Mouse (Mus musculus) neural tube, embryonic 13.5 days (tissue): Measurements from ENCODE around the gene Fdx1. TPM values are rescaled to one million over a fixed set of nuclear protein-coding genes. Genes with fewer than 3 reads are reported as not detected.

Experiments
- ATAC-seq: fragments of 200-750 bp; cut with Nextera tagmentation; 2 replicates; pipeline ENCODE4 v1.8.0; 2017; ENCODE audit warnings: low read depth, mild to moderate bottlenecking, moderate TSS enrichment, moderate library complexity
- H3K27ac ChIP-seq: fragments of 300-500 bp; sonication (generic); replicated peaks from 2 replicates; pipeline ENCODE4 v1.5.1; 2015; ENCODE audit warnings: moderate library complexity, mild to moderate bottlenecking, inconsistent platforms
- H3K27me3 ChIP-seq: fragments of 300-500 bp; sonication (generic); 2 replicates; pipeline ENCODE4 v1.6.1; 2015; ENCODE audit warnings: mild to moderate bottlenecking, inconsistent platforms
- H3K36me3 ChIP-seq: fragments of 300-500 bp; sonication (generic); 2 replicates; pipeline ENCODE4 v1.6.1; 2015; ENCODE audit warnings: mild to moderate bottlenecking, inconsistent platforms
- H3K4me1 ChIP-seq: fragments of 300-500 bp; sonication (generic); replicated peaks from 2 replicates; pipeline ENCODE4 v1.6.1; 2015; ENCODE audit warnings: inconsistent platforms
- H3K4me2 ChIP-seq: fragments of 300-500 bp; sonication (generic); 2 replicates; pipeline ENCODE4 v1.6.1; 2015; ENCODE audit warnings: inconsistent platforms, mild to moderate bottlenecking, moderate library complexity
- H3K4me3 ChIP-seq: fragments of 300-500 bp; sonication (generic); 2 replicates; pipeline ENCODE4 v1.5.1; 2015; ENCODE audit warnings: mild to moderate bottlenecking, inconsistent platforms
- H3K9ac ChIP-seq: fragments of 300-500 bp; sonication (generic); 2 replicates; pipeline ENCODE4 v1.6.1; 2015; ENCODE audit warnings: moderate library complexity, mild to moderate bottlenecking, inconsistent platforms
- H3K9me3 ChIP-seq: fragments of 300-500 bp; sonication (generic); 2 replicates; pipeline ENCODE4 v1.6.1; 2016; ENCODE audit warnings: inconsistent platforms
- WGBS: fragments of 180-500 bp; shearing (Covaris S2); methylation state at CpG from one replicate; pipeline ENCODE4 v1.1.7; 2015; 5-methylcytosine and 5-hydroxymethylcytosine counted together
- polyA plus RNA-seq: library from polyadenylated mRNA; unstranded; fragments of >200 nt; fragmentation: Nextera tagmentation; extraction: Ambion mirVana; gene quantifications from 2 replicates; pipeline ENCODE4 v1.2.1, GENCODE M21; 2015

The Fdx1 gene
- polyA plus RNA-seq, 1 experiment from 2014 or later = 43.9 TPM

DNA sequence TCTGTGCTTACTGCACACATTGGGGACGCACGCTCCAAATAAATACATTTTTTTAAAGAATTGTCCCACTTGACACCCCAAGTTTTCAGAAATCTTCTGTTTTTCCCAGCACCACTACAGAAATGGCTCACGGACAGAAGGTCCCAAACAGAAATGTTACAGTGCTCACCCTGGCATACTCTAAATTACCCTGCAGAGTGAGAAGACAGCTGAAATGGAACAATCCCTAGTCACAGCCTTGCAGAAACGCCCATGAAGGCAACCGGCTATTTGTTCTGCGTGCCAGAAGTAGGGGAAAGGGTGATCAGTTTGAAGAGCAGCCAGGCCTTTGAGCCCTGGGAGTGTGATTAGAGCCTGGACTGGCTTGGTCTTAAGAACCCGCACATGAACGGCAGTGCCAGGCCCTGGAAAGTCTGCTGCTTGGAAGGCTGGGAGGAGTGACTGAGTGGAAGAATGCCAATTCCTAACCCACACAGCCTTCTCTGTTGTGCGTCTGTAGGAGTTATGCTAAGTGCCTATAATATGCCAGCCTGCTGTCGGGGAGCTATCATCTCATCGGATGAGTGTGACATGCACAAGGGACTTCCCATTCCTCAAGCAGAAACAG lies 22.2 kb upstream of the Fdx1 start:
- WGBS = 79% methylated on average over 11 of the region's 11 CpGs

DNA sequence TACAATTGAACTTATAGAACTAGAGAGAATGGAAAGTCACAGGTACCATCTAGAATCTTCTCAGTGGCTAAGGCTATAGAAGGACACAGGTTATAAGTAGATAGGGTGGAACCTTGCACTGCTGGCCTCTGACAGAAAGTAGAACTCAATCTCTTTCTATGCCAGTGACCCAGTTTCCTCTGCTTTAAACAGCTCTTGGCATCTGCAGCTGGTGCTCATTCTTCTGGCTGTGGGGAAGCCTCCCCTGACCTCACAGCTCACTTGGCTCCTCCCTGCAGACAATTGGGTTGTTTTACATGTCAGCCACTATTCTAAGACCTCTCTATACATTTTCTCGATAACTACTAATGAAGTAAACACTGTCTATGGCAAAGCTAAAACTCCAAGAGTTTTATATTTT lies 17.8 kb upstream of the Fdx1 start:
- no peaks in the 10 kb centered on the region for H3K9me3 ChIP-seq
- ATAC-seq = no peak
- H3K27me3 ChIP-seq = no peaks in the 10 kb centered on the region
- WGBS = 84% methylated on average over 1 of the region's 1 CpGs
- H3K36me3 ChIP-seq = no peaks in the 10 kb centered on the region
- no peak overlapping the region for H3K9ac ChIP-seq
- H3K4me3 ChIP-seq = no peak overlapping the region
- no peak overlapping the region for H3K27ac ChIP-seq
- H3K4me1 ChIP-seq = no peaks in the 10 kb centered on the region
- no peak overlapping the region for H3K4me2 ChIP-seq

More for the DNA sequence above, 22.2 kb upstream of the Fdx1 start:
- ATAC-seq = no peak
- Histone ChIP-seq H3K4me3 (no peak overlapping the region), H3K9me3 (no peaks in the 10 kb centered on the region), H3K27me3 (no peaks in the 10 kb centered on the region), H3K4me1 (no peaks in the 10 kb centered on the region), H3K9ac (no peak overlapping the region), H3K27ac (no peak overlapping the region), H3K4me2 (no peak overlapping the region), H3K36me3 (no peaks in the 10 kb centered on the region)

DNA sequence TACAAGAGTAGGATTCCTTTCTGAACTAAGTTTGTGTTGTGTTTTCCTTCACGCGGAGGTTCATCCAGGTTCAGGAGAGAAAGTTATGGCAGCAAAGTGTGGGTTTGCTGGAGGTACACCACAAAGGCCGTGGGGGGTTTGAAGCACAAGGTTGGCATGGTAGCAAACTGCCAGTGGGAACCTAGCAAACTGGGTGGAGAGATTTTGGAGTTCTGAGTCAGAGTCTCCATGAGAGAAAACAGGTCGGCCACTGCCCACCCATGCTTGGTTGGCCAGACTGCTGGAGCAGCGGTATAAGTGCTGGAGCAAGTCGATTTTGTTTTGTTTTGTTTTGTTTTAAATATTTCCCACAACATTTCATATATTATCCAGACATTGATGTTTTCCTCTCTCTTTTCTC lies 15.9 kb upstream of the Fdx1 start:
- Histone ChIP-seq H3K4me2 (no peak overlapping the region), H3K9me3 (no peaks in the 10 kb centered on the region), H3K9ac (no peak overlapping the region), H3K4me3 (no peak overlapping the region), H3K27ac (no peak overlapping the region), H3K36me3 (no peaks in the 10 kb centered on the region), H3K4me1 (no peaks in the 10 kb centered on the region), H3K27me3 (no peaks in the 10 kb centered on the region)
- 94% methylated on average over 6 of the region's 6 CpGs for WGBS
- ATAC-seq = no peak

DNA sequence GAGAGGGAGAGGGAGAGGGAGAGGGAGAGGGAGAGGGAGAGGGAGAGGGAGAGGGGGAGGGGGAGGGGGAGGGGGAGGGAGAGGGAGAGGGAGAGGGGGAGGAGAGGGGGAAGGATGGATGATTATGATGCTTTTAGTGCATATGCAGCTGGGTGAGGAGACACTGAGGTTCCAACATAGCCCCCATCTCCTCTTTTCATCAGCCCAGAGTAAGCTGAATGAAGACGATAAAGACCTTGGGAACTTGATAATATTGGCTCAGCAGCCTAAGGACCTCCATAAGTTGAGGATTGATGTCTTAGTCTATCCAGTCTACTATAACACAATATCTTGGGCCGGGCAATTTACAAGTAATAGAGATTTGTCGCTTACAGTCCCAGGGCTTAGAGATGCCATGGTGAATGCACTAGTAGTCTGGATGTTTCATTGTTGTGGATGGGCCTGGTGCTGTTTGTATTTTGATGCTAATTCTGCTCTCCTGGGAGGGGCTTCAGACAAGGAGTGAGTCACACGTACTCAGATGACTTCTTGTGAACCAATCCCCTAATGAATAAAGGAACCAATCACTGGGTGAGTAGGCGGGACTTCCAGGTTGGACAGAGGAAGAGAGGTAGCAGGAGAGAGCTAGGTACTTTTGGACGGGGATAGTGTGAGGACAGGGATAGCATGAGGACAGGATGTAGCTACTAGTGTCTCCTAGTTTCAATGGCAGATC lies 15.3 kb upstream of the Fdx1 start:
- no peak for ATAC-seq

DNA sequence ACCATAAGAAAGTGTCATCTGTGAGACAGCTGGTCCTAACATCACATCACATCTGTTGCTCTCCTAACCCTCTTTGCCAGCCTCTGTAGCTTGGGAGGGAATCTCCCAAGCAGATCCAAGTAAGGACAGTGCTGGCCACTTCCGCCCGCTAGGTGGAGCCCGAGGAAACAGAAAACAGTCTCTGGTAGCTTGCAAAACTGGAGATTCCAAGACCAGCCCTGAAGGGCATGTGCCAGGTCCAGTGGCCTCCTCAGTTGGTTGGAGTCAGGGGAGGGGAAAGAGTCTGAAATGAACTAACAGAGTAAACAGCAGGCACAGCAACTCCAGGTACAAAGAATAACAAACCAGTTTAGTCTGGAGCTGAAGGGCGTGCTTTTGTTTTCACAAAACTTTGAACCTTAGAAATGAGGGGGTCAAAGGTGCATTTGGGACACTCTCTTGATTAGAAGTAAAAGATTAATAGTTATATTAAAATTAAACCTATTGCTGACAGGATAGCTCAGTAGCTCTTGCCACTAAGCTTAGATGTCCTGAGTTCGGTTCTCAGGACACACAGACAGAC lies 14.2 kb upstream of the Fdx1 start:
- H3K36me3 ChIP-seq = no peaks in the 10 kb centered on the region
- H3K27me3 ChIP-seq = no peaks in the 10 kb centered on the region
- no peak overlapping the region for H3K27ac ChIP-seq
- H3K4me1 ChIP-seq = no peaks in the 10 kb centered on the region
- H3K4me2 ChIP-seq = no peak overlapping the region
- H3K9me3 ChIP-seq = no peaks in the 10 kb centered on the region
- H3K9ac ChIP-seq = no peak overlapping the region
- 44% methylated on average over 5 of the region's 5 CpGs for WGBS
- peak; percentile 74; the same call in 1 of the 2 replicates for ATAC-seq
- H3K4me3 ChIP-seq = no peak overlapping the region

More for the DNA sequence above, 15.3 kb upstream of the Fdx1 start:
- WGBS = 86% methylated on average over 6 of the region's 6 CpGs
- H3K36me3 ChIP-seq = no peaks in the 10 kb centered on the region
- H3K9me3 ChIP-seq = no peaks in the 10 kb centered on the region
- H3K4me1 ChIP-seq = no peaks in the 10 kb centered on the region
- no peak overlapping the region for H3K27ac ChIP-seq
- H3K27me3 ChIP-seq = no peaks in the 10 kb centered on the region
- no peak overlapping the region for H3K9ac ChIP-seq
- H3K4me3 ChIP-seq = no peak overlapping the region
- H3K4me2 ChIP-seq = no peak overlapping the region

DNA sequence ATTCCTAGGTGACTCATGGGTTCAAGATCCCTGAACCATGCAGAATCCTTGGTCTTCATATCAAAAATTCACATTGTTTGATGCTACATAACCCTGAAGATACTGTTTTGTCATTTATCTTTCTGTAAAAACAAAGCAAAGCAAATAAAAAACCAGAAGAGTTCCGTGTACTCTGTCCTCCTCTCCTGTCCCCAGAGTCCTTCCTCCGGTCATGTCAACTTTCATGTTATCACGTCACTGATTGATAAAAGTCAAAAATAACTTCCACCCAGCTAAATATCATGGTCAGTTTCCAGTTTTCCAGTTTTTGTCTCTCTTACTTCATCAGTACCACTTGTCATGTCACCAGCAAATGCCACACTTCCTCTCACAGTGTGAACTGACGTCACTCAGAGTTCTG lies 11.5 kb upstream of the Fdx1 start:
- Histone ChIP-seq H3K9me3 (no peaks in the 10 kb centered on the region), H3K9ac (no peak overlapping the region), H3K27ac (no peak overlapping the region), H3K27me3 (no peaks in the 10 kb centered on the region), H3K4me2 (no peak overlapping the region), H3K36me3 (no peaks in the 10 kb centered on the region), H3K4me1 (no peaks in the 10 kb centered on the region), H3K4me3 (no peak overlapping the region)
- ATAC-seq = no peak
- 82% methylated on average over 4 of the region's 4 CpGs for WGBS

DNA sequence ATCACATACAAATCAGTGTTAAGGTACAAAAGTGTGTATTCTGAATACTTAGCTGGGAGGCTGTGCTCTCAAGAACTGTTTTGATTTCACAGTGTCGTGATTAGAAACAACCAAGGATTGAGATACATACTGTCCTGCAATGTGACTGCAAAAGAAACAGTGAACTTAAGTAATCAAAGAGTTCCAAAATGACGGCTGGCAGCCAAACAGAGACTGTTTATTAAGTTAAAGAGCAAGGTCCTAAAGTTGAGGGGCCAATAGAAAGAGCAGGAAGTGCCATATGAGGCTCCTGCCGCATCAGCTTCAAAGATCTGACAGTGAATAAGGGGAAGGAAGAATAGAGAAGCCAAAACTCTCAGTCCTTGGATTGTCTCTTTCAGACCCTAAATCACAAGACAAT lies 10.5 kb upstream of the Fdx1 start:
- H3K4me2 ChIP-seq = no peak overlapping the region
- 54% methylated on average over 3 of the region's 3 CpGs for WGBS
- H3K27me3 ChIP-seq = no peaks in the 10 kb centered on the region
- no peak for ATAC-seq
- H3K27ac ChIP-seq = no peak overlapping the region
- no peaks in the 10 kb centered on the region for H3K9me3 ChIP-seq
- no peak overlapping the region for H3K4me3 ChIP-seq
- no peak overlapping the region for H3K9ac ChIP-seq
- H3K36me3 ChIP-seq = no peaks in the 10 kb centered on the region
- no peaks in the 10 kb centered on the region for H3K4me1 ChIP-seq

DNA sequence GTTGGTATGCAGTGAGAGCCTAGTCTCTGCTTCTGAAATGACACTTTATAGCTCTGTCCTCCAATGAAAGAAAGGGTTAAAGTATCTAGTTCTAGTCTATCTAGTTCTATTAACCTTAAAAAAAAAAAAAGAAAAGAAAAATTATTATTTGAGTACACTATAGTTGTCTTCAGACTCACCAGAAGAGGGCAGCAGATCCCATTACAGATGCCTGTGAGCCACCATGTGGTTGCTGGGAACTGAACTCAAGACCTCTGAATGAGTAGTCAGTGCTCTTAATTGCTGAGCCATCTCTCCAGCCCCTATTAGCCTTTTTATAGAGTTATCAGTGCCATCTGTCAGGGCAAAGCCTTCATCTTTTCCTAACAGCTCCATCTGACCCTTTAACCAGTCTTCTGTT lies 3.0 kb upstream of the Fdx1 start:
- Histone ChIP-seq H3K9ac (no peak overlapping the region), H3K9me3 (0 out of 2 replicates have a peak, but pooled peaks cover 3% of the 10 kb centered on the region), H3K36me3 (no peaks in the 10 kb centered on the region), H3K4me1 (peaks cover 17% of the 10 kb centered on the region), H3K4me3 (no peak overlapping the region), H3K27me3 (no peaks in the 10 kb centered on the region), H3K27ac (no peak overlapping the region), H3K4me2 (no peak overlapping the region)
- no peak for ATAC-seq

DNA sequence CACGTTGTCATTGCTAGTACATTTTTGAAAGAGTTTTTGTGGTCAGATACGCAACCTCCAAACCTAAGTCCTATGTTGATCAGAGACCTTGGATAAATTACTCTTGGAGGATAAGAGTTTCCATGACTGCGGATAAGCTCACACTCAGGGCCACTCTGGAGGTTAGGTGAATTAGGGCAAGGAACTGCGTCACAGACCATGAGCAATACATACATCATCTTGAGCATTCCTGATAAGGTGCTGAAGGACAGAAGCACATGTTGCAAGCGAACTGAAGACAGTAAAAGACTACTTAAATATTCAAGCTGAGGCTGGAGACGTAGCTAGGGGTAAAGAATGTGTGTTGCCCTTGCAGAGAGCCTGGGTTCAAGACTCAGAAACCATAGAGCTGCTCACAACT lies 754 bp upstream of the Fdx1 start:
- Histone ChIP-seq H3K9me3 (0 out of 2 replicates have a peak, but pooled peaks cover 3% of the 10 kb centered on the region), H3K4me2 (no peak overlapping the region), H3K27ac (no peak overlapping the region), H3K4me3 (no peak overlapping the region), H3K27me3 (no peaks in the 10 kb centered on the region), H3K36me3 (no peaks in the 10 kb centered on the region), H3K4me1 (peaks cover 28% of the 10 kb centered on the region), H3K9ac (no peak overlapping the region)
- WGBS = 74% methylated on average over 6 of the region's 6 CpGs
- no peak for ATAC-seq

DNA sequence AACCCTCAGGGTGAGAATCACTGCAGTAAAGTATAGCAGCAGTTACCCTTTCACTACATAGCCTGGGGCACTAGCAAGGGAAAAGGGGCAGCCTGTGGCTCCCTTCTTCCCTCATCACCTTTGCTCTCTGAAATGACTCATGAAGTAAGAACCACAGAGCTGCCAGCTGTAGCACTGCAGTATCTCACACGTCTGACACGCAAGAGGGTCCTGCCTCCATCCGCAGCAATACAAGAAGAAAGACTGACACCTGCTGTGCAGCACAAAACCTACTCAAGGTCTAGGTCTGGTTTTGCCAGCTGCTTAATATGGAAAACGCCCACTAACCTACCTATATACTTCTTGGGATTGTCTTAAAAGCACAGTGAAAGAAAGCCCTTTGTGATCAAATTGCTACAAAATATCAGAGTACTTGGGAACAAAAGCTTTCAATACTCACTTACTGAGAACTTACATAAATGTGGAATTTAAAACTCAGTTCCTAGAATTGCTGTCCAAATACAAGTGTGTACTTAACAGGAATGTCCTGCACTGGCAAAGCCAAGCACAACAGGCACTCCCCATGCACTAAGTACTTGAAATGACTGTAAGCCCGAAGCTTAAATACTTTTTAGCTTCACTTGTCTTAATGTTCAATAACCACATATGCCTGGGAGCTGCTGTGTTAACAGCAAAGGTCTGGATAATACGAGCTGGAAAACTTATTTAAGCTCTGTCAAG lies 2.0 kb downstream of the Fdx1 start:
- no peak for ATAC-seq

DNA sequence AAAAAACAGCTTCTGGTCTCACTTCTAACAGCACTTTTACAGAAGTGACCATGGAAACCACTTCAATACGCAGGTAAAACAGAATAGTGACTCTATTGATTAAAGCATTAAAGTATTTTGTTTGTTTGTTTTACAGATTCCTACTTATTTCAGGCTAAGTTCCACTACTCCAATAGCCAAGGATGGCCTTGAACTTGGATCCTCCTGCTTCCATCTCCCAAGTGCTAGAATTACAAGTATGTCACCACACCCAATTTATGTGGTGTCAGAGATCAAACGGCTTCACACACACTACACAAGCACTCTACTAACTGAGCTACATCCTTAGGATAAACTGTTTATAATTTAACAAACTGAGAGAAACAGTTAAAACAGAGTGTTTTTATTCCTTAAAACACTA lies 3.0 kb downstream of the Fdx1 start:
- Histone ChIP-seq H3K9ac (no peak overlapping the region), H3K4me2 (no peak overlapping the region), H3K27me3 (no peaks in the 10 kb centered on the region), H3K4me3 (no peak overlapping the region), H3K36me3 (peaks cover 11% of the 10 kb centered on the region), H3K9me3 (no peaks in the 10 kb centered on the region), H3K27ac (no peak overlapping the region), H3K4me1 (peaks cover 28% of the 10 kb centered on the region)
- no peak for ATAC-seq
- WGBS = 87% methylated on average over 2 of the region's 2 CpGs

More for the DNA sequence above, 2.0 kb downstream of the Fdx1 start:
- H3K36me3 ChIP-seq = 0 out of 2 replicates have a peak, but pooled peaks cover 3% of the 10 kb centered on the region
- no peak overlapping the region for H3K9ac ChIP-seq
- no peak overlapping the region for H3K27ac ChIP-seq
- peak overlapping the region; percentile 13; the same call in 1 of the 2 replicates for H3K4me2 ChIP-seq
- WGBS = 48% methylated on average over 6 of the region's 6 CpGs
- H3K27me3 ChIP-seq = no peaks in the 10 kb centered on the region
- no peaks in the 10 kb centered on the region for H3K9me3 ChIP-seq
- H3K4me1 ChIP-seq = peaks cover 28% of the 10 kb centered on the region
- H3K4me3 ChIP-seq = no peak overlapping the region

DNA sequence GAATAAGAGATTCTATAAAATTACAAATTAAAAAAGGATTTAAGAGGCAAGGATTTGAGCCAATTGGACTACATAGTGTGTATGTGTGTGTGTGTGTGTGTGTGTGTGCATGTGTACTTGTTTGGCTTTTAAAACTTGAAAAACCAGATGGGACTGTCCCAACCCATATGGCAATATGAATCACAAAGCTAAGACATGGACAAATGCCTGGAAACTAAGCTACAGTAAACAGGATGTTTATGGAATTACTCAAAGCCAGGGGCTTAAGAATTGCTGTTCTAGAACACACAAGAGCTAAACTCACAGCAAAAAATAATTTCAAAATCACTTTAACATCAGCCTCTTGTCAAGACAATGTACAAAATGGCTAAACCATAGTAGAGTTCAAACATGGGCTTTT lies 4.4 kb downstream of the Fdx1 start:
- Histone ChIP-seq H3K27ac (no peak overlapping the region), H3K4me1 (peaks cover 28% of the 10 kb centered on the region), H3K9ac (no peak overlapping the region), H3K4me3 (no peak overlapping the region), H3K4me2 (no peak overlapping the region), H3K9me3 (no peaks in the 10 kb centered on the region), H3K27me3 (no peaks in the 10 kb centered on the region), H3K36me3 (peaks cover 20% of the 10 kb centered on the region)
- ATAC-seq = no peak
